Mouse (Mus musculus): ENCODE measurements around the gene Slc35c1.

GRCm38 (mm10) chr2:92484256-92485025, 24.1 kb upstream of the Slc35c1 start:
- no peak for TF ChIP-seq CTCF (IDR thresholded peaks at IDR 0.05; ENCODE audit: control insufficient read depth, insufficient read depth, insufficient replicate concordance, low read depth, low read length)
- TF ChIP-seq POLR2A (IDR thresholded peaks at IDR 0.05; ENCODE audit: control insufficient read depth, low read depth, low read length) = no peak
